ENCODE assay signal across 8 mouse cellular contexts in genomic region chr12:86679546-86679930, GRCm38 (mm10). TPM values are rescaled to one million over a fixed set of nuclear protein-coding genes. Genes with fewer than 3 reads are reported as not detected.
A peak's percentile ranks its signal among the peaks of the same experiment; 100 is the strongest.
DNase-seq lines count a peak whose midpoint lies in the region; ATAC-seq and TF ChIP-seq lines count a peak whose summit lies in the region.

No protein-coding gene starts in this region.

- H3K36me3 ChIP-seq in erythroblast, embryonic 14.5 days (ENCODE audit: control insufficient read depth): no peaks in the 10 kb centered on the region
- no peaks in the 10 kb centered on the region for H3K36me3 ChIP-seq in thymus, adult 2 months (ENCODE audit: control insufficient read depth, insufficient read depth, low read length)
- no peaks in the 10 kb centered on the region for H3K36me3 ChIP-seq in liver, embryonic 12.5 days

- H3K27ac ChIP-seq in thymus, adult 2 months (ENCODE audit: control insufficient read depth, insufficient read depth, low read length): no peak overlapping the region
- H3K27ac ChIP-seq in liver, embryonic 12.5 days: 0 out of 2 replicates have a peak overlapping the region, but pooled peaks have one; percentile 41

- H3K4me3 ChIP-seq in erythroblast, embryonic 14.5 days (replicated peaks): peak overlapping the region; percentile 53
- peak overlapping the region; percentile 68 for H3K4me3 ChIP-seq in thymus, adult 2 months (ENCODE audit: control insufficient read depth, insufficient read depth, low read length)
- H3K4me3 ChIP-seq in liver, embryonic 12.5 days: peak overlapping the region; percentile 59

- H3K9me3 ChIP-seq in erythroblast, embryonic 14.5 days (ENCODE audit: control insufficient read depth, low read length): no peaks in the 10 kb centered on the region
- H3K9me3 ChIP-seq in liver, embryonic 12.5 days (replicated peaks): no peaks in the 10 kb centered on the region

- no peak for TF ChIP-seq POLR2A in thymus, adult 2 months (IDR thresholded peaks at IDR 0.05; ENCODE audit: control insufficient read depth, extremely low read depth, insufficient read depth, low read length, poor library complexity)

- peaks cover 5% of the 10 kb centered on the region for H3K4me1 ChIP-seq in erythroblast, embryonic 14.5 days (ENCODE audit: control insufficient read depth)
- peaks cover 13% of the 10 kb centered on the region for H3K4me1 ChIP-seq in thymus, adult 2 months (replicated peaks; ENCODE audit: control insufficient read depth, insufficient read depth, low read length)
- H3K4me1 ChIP-seq in liver, embryonic 12.5 days: peaks cover 44% of the 10 kb centered on the region

- H3K4me2 ChIP-seq in liver, embryonic 12.5 days: peak overlapping the region; percentile 91

- no peak for ATAC-seq in erythroblast, adult 5-6 weeks (replicated peaks; ENCODE audit: low FRiP score, poor library complexity, severe bottlenecking)
- ATAC-seq in liver, embryonic 12.5 days: no peak
- no peak for ATAC-seq in CD4-positive, CD25-positive, alpha-beta regulatory T cell, adult 4 months

- peak overlapping the region; percentile 55 for H3K9ac ChIP-seq in liver, embryonic 12.5 days

- H3K27me3 ChIP-seq in erythroblast, embryonic 14.5 days (ENCODE audit: control insufficient read depth): peaks cover 36% of the 10 kb centered on the region
- H3K27me3 ChIP-seq in thymus, adult 2 months (ENCODE audit: control insufficient read depth, insufficient read depth, low read length): peaks cover 3% of the 10 kb centered on the region; the same call in 1 of the 2 replicates
- peaks cover 49% of the 10 kb centered on the region for H3K27me3 ChIP-seq in liver, embryonic 12.5 days (replicated peaks)

- DNase-seq in thymus, adult 2 months: no peak
- DNase-seq in thymus, postnatal 25 days: no peak
- no peak for DNase-seq in adrenal gland, postnatal 14 days
- no peak for DNase-seq in right cerebral cortex, postnatal 4 days

- TF ChIP-seq CTCF in thymus, adult 2 months (IDR thresholded peaks at IDR 0.05; ENCODE audit: borderline replicate concordance, control insufficient read depth, extremely low read depth, insufficient read depth, low read length, poor library complexity): no peak

- WGBS in thymus, adult 2 months: 31% methylated on average over 9 of the region's 9 CpGs
- WGBS in liver, embryonic 12.5 days (ENCODE audit: insufficient replicate concordance): 4% methylated on average over 9 of the region's 9 CpGs

RNA-seq across cellular contexts. Expression of gene Vash1, which starts 1.0 kb away (rescaled TPM):
- 0.06 TPM in 1 of 2 replicates, not detected in the other for polyA plus RNA-seq in erythroblast, embryonic 14.5 days (2012)
- total RNA-seq in erythroblast, adult 5-6 weeks (2015; ENCODE audit: low replicate concordance): not detected in 2 replicates
- not detected in 2 replicates for total RNA-seq in erythroblast, adult 5-6 weeks (2017; ENCODE audit: low replicate concordance)
- polyA plus RNA-seq in thymus, adult 2 months (2012; rRNA removed): 3.0 and 3.7 TPM in 2 replicates
- polyA plus RNA-seq in liver, embryonic 12.5 days (2016; fragmentation: Nextera tagmentation; extraction: Ambion mirVana): 2.3 and 2.7 TPM in 2 replicates
- polyA plus RNA-seq in CD4-positive, CD25-positive, alpha-beta regulatory T cell, adult 4 months (2017; shearing (Covaris generic)): not detected
- 12.0 and 12.2 TPM in 2 replicates for total RNA-seq in adrenal gland, postnatal 14 days (2021)

RNA-seq across cellular contexts. Expression of gene Angel1, which starts 46.7 kb away (rescaled TPM):
- 0.01 TPM in 1 of 2 replicates, not detected in the other for polyA plus RNA-seq in erythroblast, embryonic 14.5 days (2012)
- not detected in 2 replicates for total RNA-seq in erythroblast, adult 5-6 weeks (2015; ENCODE audit: low replicate concordance)
- total RNA-seq in erythroblast, adult 5-6 weeks (2017; ENCODE audit: low replicate concordance): 0.09 and 0.14 TPM in 2 replicates
- 6.7 and 8.4 TPM in 2 replicates for polyA plus RNA-seq in thymus, adult 2 months (2012; rRNA removed)
- 2.3 and 2.8 TPM in 2 replicates for polyA plus RNA-seq in liver, embryonic 12.5 days (2016; fragmentation: Nextera tagmentation; extraction: Ambion mirVana)
- polyA plus RNA-seq in CD4-positive, CD25-positive, alpha-beta regulatory T cell, adult 4 months (2017; shearing (Covaris generic)): 10 to 100 TPM in 1 of 2 experiments, 1 to 10 TPM in 1; 5.4 to 10.3 TPM
- 2.7 and 5.0 TPM in 2 replicates for total RNA-seq in adrenal gland, postnatal 14 days (2021)

RNA-seq across cellular contexts. Expression of gene Lrrc74a, which starts 54.6 kb away (rescaled TPM):
- not detected in 2 replicates for polyA plus RNA-seq in erythroblast, embryonic 14.5 days (2012)
- not detected in 2 replicates for total RNA-seq in erythroblast, adult 5-6 weeks (2015; ENCODE audit: low replicate concordance)
- total RNA-seq in erythroblast, adult 5-6 weeks (2017; ENCODE audit: low replicate concordance): not detected in 2 replicates
- polyA plus RNA-seq in thymus, adult 2 months (2012; rRNA removed): 0.08 TPM in 1 of 2 replicates, not detected in the other
- polyA plus RNA-seq in liver, embryonic 12.5 days (2016; fragmentation: Nextera tagmentation; extraction: Ambion mirVana): not detected in 2 replicates
- polyA plus RNA-seq in CD4-positive, CD25-positive, alpha-beta regulatory T cell, adult 4 months (2017; shearing (Covaris generic)): not detected
- total RNA-seq in adrenal gland, postnatal 14 days (2021): not detected in 2 replicates
